Mouse (Mus musculus) lung, postnatal 0 days (tissue): Measurements from ENCODE around the gene Stx6.

ENCODE experiments used
- CTCF ChIP-seq: IDR thresholded peaks from 2 replicates; pipeline ENCODE4 v1.5.1; 2016; ENCODE audit warnings: antibody characterized with exemption, mild to moderate bottlenecking
- EP300 ChIP-seq: IDR thresholded peaks from 2 replicates; pipeline ENCODE4 v1.6.1; 2016; ENCODE audit warnings: antibody characterized with exemption, mild to moderate bottlenecking, control low read depth

DNA sequence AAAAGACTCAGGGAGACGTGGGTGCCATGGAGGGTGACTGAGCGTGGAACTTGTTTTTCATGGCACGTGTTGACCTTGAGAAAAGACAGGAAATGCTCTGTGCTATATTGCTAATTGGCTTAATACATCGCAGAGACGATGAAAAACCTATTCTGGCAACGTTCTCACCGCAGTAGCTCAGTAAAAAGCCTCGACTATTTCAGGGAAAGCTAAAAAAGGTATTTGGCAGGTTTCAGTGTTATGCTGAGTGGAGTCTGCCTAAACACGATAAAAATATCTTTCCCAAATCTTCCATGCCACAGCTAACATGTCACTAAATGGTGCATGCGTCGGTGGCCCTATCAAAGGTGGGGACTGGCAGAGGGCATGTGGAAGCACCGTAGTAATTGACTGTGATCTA lies 94.6 kb downstream of the Stx6 start:
- TF ChIP-seq CTCF (no peak), EP300 (no peak)
